Mouse (Mus musculus) hindbrain, embryonic 13.5 days (tissue): ENCODE measurements around the gene Hs3st2. TPM values are rescaled to one million over a fixed set of nuclear protein-coding genes. Genes with fewer than 3 reads are reported as not detected.

Experiments used
- ATAC-seq: fragments of 200-750 bp; cut with Nextera tagmentation; 2 replicates; pipeline ENCODE4 v1.8.0; 2017; ENCODE audit warnings: moderate TSS enrichment; ENCODE audit not compliant: low FRiP score
- H3K27ac ChIP-seq: fragments of 300-500 bp; sonication (generic); 2 replicates; pipeline ENCODE4 v1.5.1; 2015; ENCODE audit warnings: inconsistent platforms, mild to moderate bottlenecking, moderate library complexity
- H3K27me3 ChIP-seq: fragments of 300-500 bp; sonication (generic); 2 replicates; pipeline ENCODE4 v1.6.1; 2015; ENCODE audit warnings: mild to moderate bottlenecking, inconsistent platforms
- H3K36me3 ChIP-seq: fragments of 300-500 bp; sonication (generic); 2 replicates; pipeline ENCODE4 v1.6.1; 2015; ENCODE audit warnings: mild to moderate bottlenecking, inconsistent platforms
- H3K4me1 ChIP-seq: fragments of 300-500 bp; sonication (generic); replicated peaks from 2 replicates; pipeline ENCODE4 v1.6.1; 2015; ENCODE audit warnings: inconsistent platforms
- H3K4me2 ChIP-seq: fragments of 300-500 bp; sonication (generic); 2 replicates; pipeline ENCODE4 v1.6.1; 2015; ENCODE audit warnings: inconsistent platforms, mild to moderate bottlenecking, moderate library complexity
- H3K4me3 ChIP-seq: fragments of 300-500 bp; sonication (generic); 2 replicates; pipeline ENCODE4 v1.5.1; 2015; ENCODE audit warnings: mild to moderate bottlenecking, inconsistent platforms
- H3K9ac ChIP-seq: fragments of 300-500 bp; sonication (generic); 2 replicates; pipeline ENCODE4 v1.6.1; 2015; ENCODE audit warnings: mild to moderate bottlenecking, inconsistent platforms
- H3K9me3 ChIP-seq: fragments of 300-500 bp; sonication (generic); 2 replicates; pipeline ENCODE4 v1.6.1; 2016; ENCODE audit warnings: inconsistent platforms
- WGBS: fragments of 180-500 bp; shearing (Covaris S2); methylation state at CpG from one replicate; pipeline ENCODE4 v1.1.7; 2015; 5-methylcytosine and 5-hydroxymethylcytosine counted together
- polyA plus RNA-seq: library from polyadenylated mRNA; unstranded; fragments of >200 nt; fragmentation: Nextera tagmentation; extraction: Ambion mirVana; gene quantifications from 2 replicates; pipeline ENCODE4 v1.2.1, GENCODE M21; 2015

The Hs3st2 gene
- polyA plus RNA-seq, 1 experiment from 2014 or later = 10.2 TPM

DNA sequence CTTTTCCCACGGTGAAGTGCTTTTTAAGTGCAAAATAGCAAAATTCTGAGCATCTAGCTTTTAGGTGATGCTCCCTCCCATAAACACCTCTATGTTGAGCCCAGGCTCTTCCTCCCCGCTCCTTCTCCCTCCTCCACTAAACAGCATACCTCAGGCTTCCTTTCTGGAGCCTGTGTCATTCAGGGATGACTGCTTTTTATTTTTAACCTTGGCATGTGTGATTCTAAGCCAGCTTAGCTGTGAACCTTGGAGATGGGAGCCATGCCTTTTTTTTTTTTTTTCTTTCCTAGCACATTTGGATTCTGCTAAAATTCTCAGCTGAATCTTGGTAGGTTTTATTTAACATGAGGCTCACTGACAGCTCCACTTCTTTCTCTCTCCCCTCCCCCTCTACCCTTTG, 3.2 kb downstream of the Hs3st2 start:
- Histone ChIP-seq H3K27me3 (peaks cover 58% of the 10 kb centered on the region), H3K36me3 (no peaks in the 10 kb centered on the region), H3K9ac (no peak overlapping the region), H3K9me3 (no peaks in the 10 kb centered on the region), H3K27ac (no peak overlapping the region), H3K4me2 (peak overlapping the region; percentile 70), H3K4me3 (peak overlapping the region; percentile 45; the same call in 1 of the 2 replicates), H3K4me1 (peaks cover 16% of the 10 kb centered on the region)
- ATAC-seq = no peak
- WGBS = 91% methylated on average over 2 of the region's 2 CpGs

GRCm38 (mm10) chr7:121410716-121411506, 19.3 kb downstream of the Hs3st2 start:
- Histone ChIP-seq H3K9me3 (no peaks in the 10 kb centered on the region), H3K4me2 (no peak overlapping the region), H3K27me3 (no peaks in the 10 kb centered on the region), H3K4me3 (no peak overlapping the region), H3K4me1 (no peaks in the 10 kb centered on the region), H3K27ac (no peak overlapping the region), H3K9ac (no peak overlapping the region), H3K36me3 (no peaks in the 10 kb centered on the region)
- ATAC-seq = no peak
- 81% methylated on average over 11 of the region's 11 CpGs for WGBS

DNA sequence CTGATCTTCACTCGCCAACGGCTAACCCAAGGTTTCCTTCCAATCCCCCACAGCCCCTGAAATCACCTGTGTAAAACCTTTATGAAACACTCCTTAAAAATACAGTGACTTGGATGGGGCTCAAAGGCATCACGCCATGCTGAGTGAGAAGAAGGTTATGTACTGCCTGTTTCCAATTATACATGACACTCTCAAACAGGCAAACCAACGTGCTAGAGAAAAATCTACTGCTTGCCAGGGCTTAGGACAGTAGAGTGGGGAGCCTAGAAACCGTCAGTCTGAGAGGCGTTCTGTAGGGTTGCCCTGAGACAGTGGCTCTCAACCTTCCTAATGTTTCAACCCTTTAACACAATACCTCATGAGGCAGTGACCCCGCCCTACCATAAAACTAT, 19.8 kb downstream of the Hs3st2 start:
- no peak overlapping the region for H3K4me3 ChIP-seq

DNA sequence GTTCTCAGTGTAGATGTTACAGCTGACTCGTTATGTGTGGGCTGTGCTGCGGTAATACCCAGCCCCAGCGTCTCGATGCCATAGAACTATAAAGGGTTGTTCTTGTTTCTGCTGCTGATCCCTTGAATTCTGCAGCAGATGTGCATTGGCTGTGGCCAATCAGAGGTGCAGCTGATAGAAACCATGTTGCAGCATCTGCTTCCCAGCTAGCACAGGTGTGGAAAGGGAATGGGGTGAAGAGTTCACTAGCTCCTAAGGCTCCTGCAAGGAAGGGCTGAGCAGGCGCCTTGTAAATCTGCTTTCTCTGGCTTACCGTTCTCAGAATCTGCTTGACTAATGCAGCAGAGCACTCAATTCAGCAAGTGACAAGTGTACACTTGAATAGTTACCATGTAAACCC, 45.2 kb downstream of the Hs3st2 start:
- no peaks in the 10 kb centered on the region for H3K4me1 ChIP-seq
- no peaks in the 10 kb centered on the region for H3K36me3 ChIP-seq
- H3K27me3 ChIP-seq = no peaks in the 10 kb centered on the region
- no peak overlapping the region for H3K4me3 ChIP-seq
- no peaks in the 10 kb centered on the region for H3K9me3 ChIP-seq
- 82% methylated on average over 6 of the region's 6 CpGs for WGBS
- ATAC-seq = no peak
- H3K27ac ChIP-seq = no peak overlapping the region
- no peak overlapping the region for H3K9ac ChIP-seq
- H3K4me2 ChIP-seq = no peak overlapping the region

More for the DNA sequence above, 19.8 kb downstream of the Hs3st2 start:
- H3K9ac ChIP-seq = no peak overlapping the region
- H3K4me2 ChIP-seq = no peak overlapping the region
- 92% methylated on average over 7 of the region's 7 CpGs for WGBS
- no peak for ATAC-seq
- H3K9me3 ChIP-seq = no peaks in the 10 kb centered on the region
- no peak overlapping the region for H3K27ac ChIP-seq
- H3K27me3 ChIP-seq = no peaks in the 10 kb centered on the region
- H3K4me1 ChIP-seq = no peaks in the 10 kb centered on the region
- H3K36me3 ChIP-seq = no peaks in the 10 kb centered on the region

DNA sequence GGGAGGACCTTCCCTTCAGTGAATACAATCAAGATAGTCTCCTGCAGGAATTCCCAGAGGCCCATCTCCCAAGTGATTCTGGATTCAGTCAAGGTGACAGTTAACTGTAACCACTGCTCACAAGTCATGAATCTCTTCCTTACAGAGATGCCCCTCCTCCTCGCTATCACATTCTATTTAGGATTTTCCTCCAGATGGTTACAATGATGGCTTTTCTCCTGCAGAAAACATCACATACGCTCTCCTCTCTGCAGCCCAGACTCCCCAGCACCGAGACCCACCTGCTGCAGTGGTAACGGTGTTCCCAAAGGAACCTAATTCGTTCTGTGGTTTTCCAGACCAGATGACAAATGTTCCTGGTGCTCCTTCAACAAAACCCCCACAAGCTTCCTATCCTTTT, 49.5 kb downstream of the Hs3st2 start:
- Histone ChIP-seq H3K27ac (no peak overlapping the region), H3K36me3 (no peaks in the 10 kb centered on the region), H3K9ac (no peak overlapping the region), H3K27me3 (no peaks in the 10 kb centered on the region), H3K4me1 (no peaks in the 10 kb centered on the region), H3K9me3 (no peaks in the 10 kb centered on the region), H3K4me3 (no peak overlapping the region), H3K4me2 (no peak overlapping the region)
- 85% methylated on average over 5 of the region's 5 CpGs for WGBS
- no peak for ATAC-seq

GRCm38 (mm10) chr7:121444336-121444735, 52.7 kb downstream of the Hs3st2 start:
- Histone ChIP-seq H3K9ac (no peak overlapping the region), H3K36me3 (no peaks in the 10 kb centered on the region), H3K4me1 (no peaks in the 10 kb centered on the region), H3K4me2 (no peak overlapping the region), H3K27ac (no peak overlapping the region), H3K9me3 (no peaks in the 10 kb centered on the region), H3K4me3 (no peak overlapping the region), H3K27me3 (no peaks in the 10 kb centered on the region)
- WGBS = 72% methylated on average over 7 of the region's 7 CpGs
- no peak for ATAC-seq

DNA sequence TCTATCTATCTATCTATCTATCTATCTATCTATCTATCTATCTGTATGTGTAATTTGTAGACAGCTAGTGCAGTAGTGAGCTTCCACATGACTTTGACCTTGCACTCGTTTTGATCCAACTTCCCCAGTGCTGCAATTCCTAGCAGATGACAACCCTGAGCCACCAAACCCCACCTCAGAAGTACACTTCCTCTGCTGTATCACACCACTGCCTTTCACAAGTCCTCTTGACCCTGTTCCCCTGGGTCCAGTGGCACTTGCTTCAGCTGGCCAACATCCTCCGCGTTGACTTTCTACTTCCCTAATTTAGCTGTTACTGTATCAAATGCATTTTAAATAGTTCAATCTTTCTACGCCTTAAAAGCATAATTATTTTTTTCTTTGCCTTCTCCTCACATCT, 54.6 kb downstream of the Hs3st2 start:
- Histone ChIP-seq H3K9me3 (no peaks in the 10 kb centered on the region), H3K4me3 (no peak overlapping the region), H3K27ac (no peak overlapping the region), H3K4me2 (no peak overlapping the region), H3K27me3 (no peaks in the 10 kb centered on the region), H3K9ac (no peak overlapping the region), H3K36me3 (no peaks in the 10 kb centered on the region), H3K4me1 (peaks cover 12% of the 10 kb centered on the region)
- no peak for ATAC-seq
- 86% methylated on average over 4 of the region's 4 CpGs for WGBS

GRCm38 (mm10) chr7:121450951-121451843, 59.5 kb downstream of the Hs3st2 start:
- H3K27ac ChIP-seq = peak overlapping the region; percentile 44; the same call in 1 of the 2 replicates
- 47% methylated on average over 13 of the region's 13 CpGs for WGBS

DNA sequence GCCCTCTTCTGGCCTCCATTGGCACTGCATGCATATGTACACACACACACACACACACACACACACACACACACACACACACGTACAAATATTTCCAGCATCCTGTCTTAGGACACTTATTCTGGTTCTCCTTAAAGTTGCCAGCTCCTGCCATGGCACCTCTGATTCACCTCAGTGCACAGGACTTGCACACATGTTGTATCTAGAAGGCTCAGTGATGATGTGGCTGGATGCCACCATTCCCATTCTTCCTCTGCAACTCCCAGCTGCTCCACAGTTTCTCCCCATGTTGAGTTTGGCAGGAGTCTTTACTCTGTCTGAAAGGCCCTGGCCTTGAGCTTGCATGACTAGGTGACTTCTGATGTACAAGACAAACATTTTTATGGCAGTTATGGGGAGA, 65.1 kb downstream of the Hs3st2 start:
- WGBS = 92% methylated on average over 1 of the region's 1 CpGs
- Histone ChIP-seq H3K9me3 (no peaks in the 10 kb centered on the region), H3K27ac (no peak overlapping the region), H3K27me3 (no peaks in the 10 kb centered on the region), H3K4me2 (no peak overlapping the region), H3K9ac (no peak overlapping the region), H3K36me3 (no peaks in the 10 kb centered on the region), H3K4me1 (peaks cover 4% of the 10 kb centered on the region; the same call in 1 of the 2 replicates), H3K4me3 (no peak overlapping the region)
- ATAC-seq = no peak

More at GRCm38 (mm10) chr7:121450951-121451843, 59.5 kb downstream of the Hs3st2 start:
- Histone ChIP-seq H3K4me1 (peaks cover 20% of the 10 kb centered on the region), H3K27me3 (no peaks in the 10 kb centered on the region), H3K36me3 (no peaks in the 10 kb centered on the region), H3K9me3 (no peaks in the 10 kb centered on the region), H3K4me3 (no peak overlapping the region), H3K9ac (no peak overlapping the region), H3K4me2 (no peak overlapping the region)
- ATAC-seq = peak; percentile 46; the same call in 1 of the 2 replicates

- 58% methylated on average over 3 of the region's 3 CpGs for whole genome bisulfite sequencing
Measured at GRCm38 (mm10) chr7:121458075-121458474, 66.4 kb downstream of the Hs3st2 start.

GRCm38 (mm10) chr7:121460626-121461025, 69.0 kb downstream of the Hs3st2 start:
- H3K27me3 ChIP-seq = no peaks in the 10 kb centered on the region
- 80% methylated on average over 6 of the region's 6 CpGs for WGBS
- H3K9me3 ChIP-seq = no peaks in the 10 kb centered on the region
- no peak overlapping the region for H3K4me2 ChIP-seq
- no peak overlapping the region for H3K4me3 ChIP-seq
- H3K36me3 ChIP-seq = no peaks in the 10 kb centered on the region
- no peak overlapping the region for H3K9ac ChIP-seq
- ATAC-seq = no peak
- H3K27ac ChIP-seq = no peak overlapping the region
- H3K4me1 ChIP-seq = no peaks in the 10 kb centered on the region

More at GRCm38 (mm10) chr7:121458075-121458474, 66.4 kb downstream of the Hs3st2 start:
- no peak for ATAC-seq
- Histone ChIP-seq H3K4me2 (no peak overlapping the region), H3K27me3 (no peaks in the 10 kb centered on the region), H3K4me3 (no peak overlapping the region), H3K4me1 (no peaks in the 10 kb centered on the region), H3K9ac (no peak overlapping the region), H3K27ac (no peak overlapping the region), H3K36me3 (no peaks in the 10 kb centered on the region), H3K9me3 (no peaks in the 10 kb centered on the region)

- Histone ChIP-seq H3K4me1 (no peaks in the 10 kb centered on the region), H3K4me2 (no peak overlapping the region), H3K27me3 (no peaks in the 10 kb centered on the region), H3K27ac (no peak overlapping the region), H3K9me3 (no peaks in the 10 kb centered on the region), H3K36me3 (no peaks in the 10 kb centered on the region), H3K4me3 (no peak overlapping the region), H3K9ac (no peak overlapping the region)
- 93% methylated on average over 5 of the region's 5 CpGs for WGBS
- ATAC-seq = no peak
Measured at GRCm38 (mm10) chr7:121464441-121464840, 72.8 kb downstream of the Hs3st2 start.
